Mouse (Mus musculus): ENCODE data around the gene Krt7. TPM values are rescaled to one million over a fixed set of nuclear protein-coding genes. Genes with fewer than 3 reads are reported as not detected.

The Krt7 gene
- total RNA-seq, 4 experiments from 2014 or later = 0.45 TPM; not detected in 3

- DNase-seq (ENCODE audit: low spot score in 2 of 2) = peak; percentile 32 to 43
Measured at GRCm38 (mm10) chr15:101375956-101376775, 34.7 kb upstream of the Krt7 start.

- DNase-seq (ENCODE audit: low spot score in 2 of 2) = no peak
Measured at GRCm38 (mm10) chr15:101376776-101377061, 34.1 kb upstream of the Krt7 start.

DNA sequence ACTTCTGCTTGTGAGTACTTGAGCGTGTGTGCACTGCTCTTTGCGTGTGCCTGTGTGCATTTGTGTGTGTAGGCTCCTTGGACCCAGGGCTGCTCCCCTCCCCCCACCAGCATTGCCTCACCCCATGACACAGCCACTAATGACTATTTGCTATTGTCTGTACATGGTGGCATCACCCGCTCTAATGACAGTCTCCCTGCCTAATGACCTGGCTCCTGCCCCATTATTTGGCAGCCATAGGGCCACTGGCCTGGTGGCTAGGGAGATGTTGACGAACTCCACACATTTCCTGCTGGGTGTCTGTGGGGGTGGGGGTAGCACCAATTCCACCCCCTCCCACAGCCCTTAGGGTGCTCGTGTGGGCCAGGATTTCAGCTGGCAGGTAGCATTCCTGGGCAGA lies 32.2 kb upstream of the Krt7 start:
- DNase-seq (ENCODE audit: low spot score in 2 of 2) = no peak

DNA sequence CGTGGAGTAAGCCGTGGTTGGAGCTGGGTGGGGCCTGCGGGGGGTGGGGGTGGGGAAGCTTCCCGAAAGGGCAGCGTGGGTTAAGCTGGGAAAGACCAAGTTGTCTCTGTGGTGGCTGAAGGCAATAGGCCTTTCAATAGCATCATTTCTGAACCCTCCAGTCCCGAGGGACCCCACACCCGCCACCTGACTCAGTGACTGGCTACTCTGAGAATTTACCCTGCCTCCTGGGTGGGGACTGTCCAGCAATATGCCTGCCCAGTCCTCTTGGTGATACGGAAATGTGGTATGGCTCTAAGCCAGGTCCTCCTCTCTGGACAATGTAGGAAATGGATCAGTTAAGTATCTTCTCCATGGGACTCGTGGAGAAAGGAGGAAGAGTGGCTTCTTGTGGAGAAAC lies 29.1 kb upstream of the Krt7 start:
- no peak for DNase-seq (ENCODE audit: low spot score in 2 of 2)

DNA sequence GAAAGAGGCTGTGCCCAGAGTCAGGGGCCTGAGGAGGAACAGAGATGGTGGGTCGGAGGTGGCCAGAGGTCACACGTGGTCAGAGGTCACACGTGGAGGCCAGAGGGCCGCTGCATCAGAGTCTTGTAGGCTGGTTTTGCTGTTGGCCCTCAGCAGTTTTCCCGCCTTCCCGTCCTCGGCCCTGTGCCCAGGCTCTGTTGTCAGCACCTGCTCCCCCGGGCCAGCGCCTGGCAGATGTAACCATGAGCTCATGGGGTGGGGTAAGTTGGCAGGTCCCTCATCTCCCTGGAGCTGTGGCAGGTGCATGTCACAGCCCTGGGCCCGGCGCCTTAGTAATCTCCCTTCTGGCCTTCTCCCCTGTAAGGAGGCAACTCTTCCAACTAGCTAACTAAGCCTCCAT lies 28.0 kb upstream of the Krt7 start:
- DNase-seq (ENCODE audit: low spot score in 2 of 2) = no peak

GRCm38 (mm10) chr15:101384610-101385009 lies 26.2 kb upstream of the Krt7 start:
- no peak for DNase-seq (ENCODE audit: low spot score in 2 of 2)

GRCm38 (mm10) chr15:101385064-101385463 lies 25.8 kb upstream of the Krt7 start:
- DNase-seq (ENCODE audit: low spot score in 2 of 2) = no peak

GRCm38 (mm10) chr15:101387176-101387575 lies 23.7 kb upstream of the Krt7 start:
- DNase-seq (ENCODE audit: low spot score in 2 of 2) = no peak

GRCm38 (mm10) chr15:101388034-101388541 lies 22.8 kb upstream of the Krt7 start:
- DNase-seq (ENCODE audit: low spot score in 2 of 2) = no peak

DNA sequence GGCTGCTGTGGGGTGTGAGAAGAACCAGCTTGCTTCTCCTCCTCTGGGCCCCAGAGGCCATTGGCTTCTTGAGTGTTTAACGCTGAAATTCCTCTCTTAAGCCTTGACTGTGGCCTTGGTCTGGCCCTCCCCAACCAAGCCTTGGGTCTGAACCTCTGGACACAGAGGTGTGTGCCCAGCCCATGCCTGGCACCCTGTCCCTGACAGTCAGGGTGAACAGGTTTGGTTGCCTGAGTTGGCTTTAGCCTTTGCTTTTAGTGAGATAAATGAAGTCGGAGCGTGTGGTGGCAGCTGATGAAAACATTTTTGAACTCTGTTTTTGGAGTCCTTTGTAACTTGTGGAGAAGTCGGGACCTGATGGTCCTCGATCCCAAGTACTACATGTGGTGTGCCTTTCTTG lies 20.6 kb upstream of the Krt7 start:
- DNase-seq (ENCODE audit: low spot score in 2 of 2) = no peak

- DNase-seq (ENCODE audit: low spot score in 2 of 2) = no peak
Measured at GRCm38 (mm10) chr15:101392251-101392650, 18.6 kb upstream of the Krt7 start.

DNA sequence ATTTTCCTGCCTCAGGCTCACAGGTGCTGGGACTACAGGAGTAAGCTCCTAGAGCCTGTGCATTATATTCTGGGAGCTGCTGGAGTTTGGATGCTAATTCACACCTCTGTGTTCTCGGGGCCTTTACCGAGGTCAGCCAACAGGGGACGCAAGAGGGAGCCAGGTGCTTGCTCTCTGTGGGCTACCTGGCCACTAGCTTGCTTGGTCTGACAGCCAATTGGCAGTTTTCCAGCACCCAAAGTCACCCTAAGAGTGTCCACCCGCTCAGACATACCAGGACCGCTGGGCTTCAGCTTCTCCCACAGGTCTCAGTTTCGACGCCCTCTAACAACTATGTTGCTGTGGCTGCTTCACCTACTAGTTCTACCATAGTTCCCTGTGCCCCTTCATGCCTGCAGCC lies 15.9 kb upstream of the Krt7 start:
- no peak for DNase-seq (ENCODE audit: low spot score in 2 of 2)

DNA sequence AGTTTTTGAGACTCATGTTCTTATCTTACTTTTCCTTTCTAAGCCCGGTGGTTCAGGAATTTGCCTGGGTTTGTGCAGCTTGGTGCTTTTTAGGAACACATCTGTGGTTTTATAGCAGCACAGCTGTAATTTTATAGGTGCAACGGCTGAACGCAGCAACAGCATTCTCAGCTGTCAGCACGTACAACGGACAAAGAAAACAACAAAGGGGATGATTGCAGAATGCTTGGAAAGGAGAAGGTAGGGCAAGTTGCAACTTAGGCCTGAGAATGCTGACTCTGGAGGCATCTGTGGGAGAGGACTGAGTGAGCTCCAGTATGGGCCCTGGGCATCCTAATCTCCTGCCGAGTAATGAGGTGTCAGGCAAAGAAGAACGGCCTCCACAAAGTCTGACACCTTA lies 14.4 kb upstream of the Krt7 start:
- no peak for DNase-seq (ENCODE audit: low spot score in 2 of 2)

- DNase-seq (ENCODE audit: low spot score in 2 of 2) = no peak
Measured at GRCm38 (mm10) chr15:101396921-101397320, 13.9 kb upstream of the Krt7 start.

- DNase-seq (ENCODE audit: low spot score in 2 of 2) = no peak
Measured at GRCm38 (mm10) chr15:101397683-101398082, 13.2 kb upstream of the Krt7 start.

DNA sequence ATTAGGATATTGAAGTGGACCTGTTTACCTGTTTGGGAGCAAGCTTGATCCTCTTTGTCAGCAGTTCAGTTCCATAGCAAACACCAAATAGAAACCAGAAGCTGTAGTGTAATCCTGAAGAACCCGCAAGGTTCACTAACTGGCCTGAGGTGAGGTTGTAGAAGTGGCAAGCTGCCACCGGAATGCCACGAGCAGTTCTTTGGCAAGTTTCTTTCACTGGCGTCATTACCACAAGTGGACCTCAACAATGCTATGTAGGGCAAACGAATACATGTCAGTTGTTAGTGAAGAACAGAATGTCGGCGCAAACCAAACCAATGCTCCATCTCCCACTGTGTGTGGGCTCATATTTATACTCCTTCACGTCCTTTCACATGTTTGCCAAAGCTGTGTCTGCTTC lies 12.6 kb upstream of the Krt7 start:
- no peak for DNase-seq (ENCODE audit: low spot score in 2 of 2)

DNA sequence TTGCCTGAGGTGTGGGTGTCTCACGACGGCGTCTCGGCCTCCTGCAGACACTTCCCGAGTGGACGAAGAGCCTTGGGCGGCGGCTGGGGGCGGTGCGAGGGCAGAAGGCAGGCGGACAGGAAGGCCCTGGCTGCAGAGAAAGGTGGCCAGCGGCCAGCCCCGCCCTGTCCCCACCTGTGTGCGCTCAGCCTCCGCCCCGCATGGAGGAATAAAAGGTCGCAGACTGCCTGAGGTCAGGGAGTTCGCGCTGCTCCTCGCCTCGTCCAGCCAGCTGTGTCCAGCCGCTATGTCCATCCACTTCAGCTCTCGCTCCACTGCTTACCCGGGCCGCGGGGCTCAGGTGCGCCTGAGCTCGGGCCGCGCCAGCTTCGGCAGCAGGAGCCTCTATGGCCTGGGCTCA lies 1.3 kb downstream of the Krt7 start:
- DNase-seq (ENCODE audit: low spot score in 2 of 2) = no peak

DNA sequence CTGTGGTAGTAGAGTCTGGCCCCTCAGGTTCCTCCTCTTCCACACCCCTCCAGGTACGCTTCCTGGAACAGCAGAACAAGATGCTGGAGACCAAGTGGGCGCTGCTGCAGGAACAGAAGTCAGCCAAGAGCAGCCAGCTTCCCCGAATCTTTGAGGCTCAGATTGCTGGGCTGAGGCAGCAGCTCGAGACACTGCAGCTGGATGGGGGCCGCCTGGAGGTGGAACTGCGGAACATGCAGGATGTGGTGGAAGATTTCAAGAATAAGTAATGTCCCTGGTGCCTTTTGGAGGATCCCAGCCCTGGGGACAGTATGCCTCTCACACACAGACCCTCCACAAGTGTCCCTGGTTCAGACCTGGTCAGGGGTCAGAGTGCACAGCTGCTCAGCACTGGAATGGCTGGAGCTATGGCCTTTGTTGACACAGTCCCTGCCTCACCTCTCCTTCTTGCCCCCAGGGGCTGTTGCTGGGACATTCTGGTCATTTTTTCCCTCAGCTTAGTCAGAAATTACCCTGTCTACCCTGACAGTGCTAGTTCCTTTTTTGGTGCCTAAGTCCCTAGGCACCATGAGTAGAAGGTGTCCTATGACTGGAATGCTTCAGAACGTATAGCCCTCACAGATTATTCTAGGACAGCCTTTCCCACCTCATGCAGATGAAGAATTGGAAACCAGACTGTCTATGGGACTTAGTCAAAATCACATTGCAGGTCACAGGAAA lies 3.2 kb downstream of the Krt7 start:
- no peak for DNase-seq (ENCODE audit: low spot score in 2 of 2)

GRCm38 (mm10) chr15:101414807-101415565 lies 4.1 kb downstream of the Krt7 start:
- no peak for DNase-seq (ENCODE audit: low spot score in 2 of 2)

- DNase-seq (ENCODE audit: low spot score in 2 of 2) = peak in 1 of 2 experiments; percentile 23
Measured at GRCm38 (mm10) chr15:101418950-101419349, 8.1 kb downstream of the Krt7 start.

GRCm38 (mm10) chr15:101420903-101421302 lies 10.1 kb downstream of the Krt7 start:
- DNase-seq (ENCODE audit: low spot score in 2 of 2) = no peak

- DNase-seq (ENCODE audit: low spot score in 2 of 2) = no peak
Measured at GRCm38 (mm10) chr15:101424914-101425313, 14.1 kb downstream of the Krt7 start.

Data from layer of hippocampus, adult 8-10 months (tissue).